Mouse (Mus musculus) cortical plate, adult 2 months (tissue): ENCODE data around the gene Mrpl39.

Experiments
- CTCF ChIP-seq: fragments of 200-500 bp; IDR thresholded peaks from 2 replicates; pipeline ENCODE4 v1.5.1; 2011; ENCODE audit warnings: mild to moderate bottlenecking, control low read depth, low read length; ENCODE audit not compliant: insufficient read depth; ENCODE audit errors: extremely low read depth
- POLR2A ChIP-seq: fragments of 200-500 bp; IDR thresholded peaks from 2 replicates; pipeline ENCODE4 v1.6.1; 2011; ENCODE audit warnings: mild to moderate bottlenecking, low read length, control low read depth; ENCODE audit not compliant: insufficient read depth; ENCODE audit errors: extremely low read depth

DNA sequence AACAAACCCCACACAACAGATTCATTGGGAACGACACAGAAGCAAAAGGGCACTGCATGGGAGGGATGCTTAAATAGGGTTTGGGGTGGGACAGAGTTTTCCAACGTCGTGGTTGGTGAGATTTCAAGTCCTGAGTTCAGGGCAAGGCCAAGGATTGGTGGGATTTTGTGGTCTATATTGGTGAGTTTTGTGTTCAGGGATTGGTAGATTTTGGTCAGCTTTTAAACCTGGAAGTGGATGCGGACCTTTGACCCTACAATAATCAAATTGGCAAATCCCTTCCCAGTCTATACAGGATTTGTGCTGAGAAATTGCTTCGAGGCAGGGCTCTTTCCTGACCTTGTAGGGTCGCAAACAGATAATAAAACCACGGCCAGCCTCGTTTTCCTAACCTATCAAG lies 32.4 kb upstream of the Mrpl39 start:
- no peak for TF ChIP-seq POLR2A
- no peak for TF ChIP-seq CTCF
